Mouse (Mus musculus): ENCODE results near the gene Trp53bp2. TPM values are rescaled to one million over a fixed set of nuclear protein-coding genes. Genes with fewer than 3 reads are reported as not detected.
A peak's percentile ranks its signal among the peaks of the same experiment; 100 is the strongest.

Trp53bp2 gene
- total RNA-seq, 2 experiments from 2014 or later = 27.1 to 30.3 TPM

GRCm38 (mm10) chr1:182409401-182410173, 615 bp downstream of the Trp53bp2 start:
- no peak for DNase-seq

GRCm38 (mm10) chr1:182412586-182413270, 3.8 kb downstream of the Trp53bp2 start:
- no peak for DNase-seq

GRCm38 (mm10) chr1:182419481-182419880, 10.5 kb downstream of the Trp53bp2 start:
- DNase-seq = no peak

GRCm38 (mm10) chr1:182424274-182424673, 15.3 kb downstream of the Trp53bp2 start:
- DNase-seq = no peak

GRCm38 (mm10) chr1:182425176-182425575, 16.2 kb downstream of the Trp53bp2 start:
- DNase-seq = no peak

GRCm38 (mm10) chr1:182426444-182426843, 17.5 kb downstream of the Trp53bp2 start:
- DNase-seq = no peak

- no peak for DNase-seq
Measured at GRCm38 (mm10) chr1:182427426-182427825, 18.5 kb downstream of the Trp53bp2 start.

- no peak for DNase-seq
Measured at GRCm38 (mm10) chr1:182429826-182430225, 20.9 kb downstream of the Trp53bp2 start.

GRCm38 (mm10) chr1:182430676-182431075, 21.7 kb downstream of the Trp53bp2 start:
- DNase-seq = no peak

- no peak for DNase-seq
Measured at GRCm38 (mm10) chr1:182432059-182432458, 23.1 kb downstream of the Trp53bp2 start.

- DNase-seq = no peak
Measured at GRCm38 (mm10) chr1:182436746-182437145, 27.8 kb downstream of the Trp53bp2 start.

GRCm38 (mm10) chr1:182439546-182440222, 30.7 kb downstream of the Trp53bp2 start:
- peak in 1 of 2 experiments; percentile 36 for DNase-seq

- DNase-seq = no peak
Measured at GRCm38 (mm10) chr1:182441791-182442473, 33.0 kb downstream of the Trp53bp2 start.

- DNase-seq = no peak
Measured at GRCm38 (mm10) chr1:182444116-182444515, 35.1 kb downstream of the Trp53bp2 start.

- DNase-seq = no peak
Measured at GRCm38 (mm10) chr1:182448276-182449035, 39.5 kb downstream of the Trp53bp2 start.

GRCm38 (mm10) chr1:182452473-182452872, 43.5 kb downstream of the Trp53bp2 start:
- DNase-seq = no peak

- no peak for DNase-seq
Measured at GRCm38 (mm10) chr1:182455080-182455479, 46.1 kb downstream of the Trp53bp2 start.

- no peak for DNase-seq
Measured at GRCm38 (mm10) chr1:182458556-182458955, 49.6 kb downstream of the Trp53bp2 start.

GRCm38 (mm10) chr1:182459436-182459835, 50.5 kb downstream of the Trp53bp2 start:
- DNase-seq = no peak

GRCm38 (mm10) chr1:182460291-182461244, 51.6 kb downstream of the Trp53bp2 start:
- no peak for DNase-seq

GRCm38 (mm10) chr1:182461261-182461660, 52.3 kb downstream of the Trp53bp2 start:
- DNase-seq = no peak
